Comparison of ENCODE assay signal across 15 mouse cellular contexts in the genomic region with DNA sequence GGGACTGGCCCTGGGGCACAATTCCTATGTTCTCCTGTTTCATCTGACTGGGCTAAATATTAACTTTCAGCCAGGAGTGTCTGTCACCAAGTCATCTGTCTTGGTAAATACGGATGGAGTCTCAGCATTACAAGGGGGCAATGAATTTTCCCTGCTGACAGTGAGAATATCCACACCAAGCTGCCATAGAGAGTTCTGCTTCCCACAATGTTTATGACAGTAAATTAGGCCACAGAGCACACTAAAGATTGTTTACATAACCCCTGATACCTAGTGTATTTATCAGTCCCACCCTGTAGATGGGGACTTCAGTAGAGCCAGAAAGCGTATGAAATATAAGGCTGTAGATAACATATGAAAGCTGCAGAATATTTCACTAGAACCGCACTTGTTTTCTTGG.
"Had no signal": no experiment of that assay in that cellular context is flagged by ENCODE, and none has a peak within 500 bp of the region (broad histone marks: within the 10 kb centered on the region; RNA-seq: fewer than 3 reads in every experiment).

No protein-coding gene starts in this region.

- H3K27ac ChIP-seq: limb, embryonic 10.5 days; limb, embryonic 13.5 days; liver, embryonic 12.5 days; liver, embryonic 15.5 days; macrophage; midbrain, embryonic 10.5 days; midbrain, embryonic 13.5 days had no signal

- H3K4me2 ChIP-seq: limb, embryonic 13.5 days; liver, embryonic 12.5 days; liver, embryonic 15.5 days; midbrain, embryonic 13.5 days had no signal

- ATAC-seq: intestine, embryonic 16.5 days; liver, embryonic 12.5 days; midbrain, embryonic 13.5 days; midbrain, embryonic 16.5 days had no signal

- H3K27me3 ChIP-seq: limb, embryonic 13.5 days; liver, embryonic 12.5 days; liver, embryonic 15.5 days; midbrain, embryonic 13.5 days had no signal

- H3K9ac ChIP-seq: limb, embryonic 13.5 days; liver, embryonic 12.5 days; liver, embryonic 15.5 days; midbrain, embryonic 13.5 days had no signal

- H3K4me3 ChIP-seq: limb, embryonic 10.5 days; limb, embryonic 13.5 days; liver, embryonic 12.5 days; liver, embryonic 15.5 days; midbrain, embryonic 10.5 days; midbrain, embryonic 13.5 days had no signal

- H3K36me3 ChIP-seq: limb, embryonic 10.5 days; limb, embryonic 13.5 days; liver, embryonic 12.5 days; liver, embryonic 15.5 days; midbrain, embryonic 10.5 days; midbrain, embryonic 13.5 days had no signal

- H3K4me1 ChIP-seq: limb, embryonic 10.5 days; limb, embryonic 13.5 days; liver, embryonic 12.5 days; liver, embryonic 15.5 days; midbrain, embryonic 10.5 days; midbrain, embryonic 13.5 days had no signal

- DNase-seq: kidney, adult 8-10 months; kidney, postnatal 4 days; liver; lung, adult 18-20 months; thymus, adult 18-20 months; thymus, postnatal 4 days had no signal

- H3K9me3 ChIP-seq: limb, embryonic 10.5 days; limb, embryonic 13.5 days; liver, embryonic 12.5 days; liver, embryonic 15.5 days; midbrain, embryonic 10.5 days; midbrain, embryonic 13.5 days had no signal
